Mouse (Mus musculus) embryonic facial prominence, embryonic 13.5 days (tissue): ENCODE measurements around the gene Sytl2. TPM values are rescaled to one million over a fixed set of nuclear protein-coding genes. Genes with fewer than 3 reads are reported as not detected.

Source experiments
- ATAC-seq: fragments of 200-750 bp; cut with Nextera tagmentation; 2 replicates; pipeline ENCODE4 v1.8.0; 2017; ENCODE audit warnings: low read depth; ENCODE audit not compliant: insufficient number of reproducible peaks, insufficient read depth, low FRiP score, low TSS enrichment
- H3K27ac ChIP-seq: fragments of 300-500 bp; sonication (generic); 2 replicates; pipeline ENCODE4 v1.5.1; 2015; ENCODE audit warnings: moderate library complexity, mild to moderate bottlenecking, inconsistent platforms
- H3K27me3 ChIP-seq: fragments of 300-500 bp; sonication (generic); 2 replicates; pipeline ENCODE4 v1.6.1; 2015; ENCODE audit warnings: mild to moderate bottlenecking, inconsistent platforms
- H3K36me3 ChIP-seq: fragments of 300-500 bp; sonication (generic); 2 replicates; pipeline ENCODE4 v1.6.1; 2015; ENCODE audit warnings: mild to moderate bottlenecking, inconsistent platforms
- H3K4me1 ChIP-seq: fragments of 300-500 bp; sonication (generic); 2 replicates; pipeline ENCODE4 v1.6.1; 2015; ENCODE audit warnings: inconsistent platforms
- H3K4me2 ChIP-seq: fragments of 300-500 bp; sonication (generic); 2 replicates; pipeline ENCODE4 v1.6.1; 2015; ENCODE audit warnings: moderate library complexity, mild to moderate bottlenecking, inconsistent platforms
- H3K4me3 ChIP-seq: fragments of 300-500 bp; sonication (generic); 2 replicates; pipeline ENCODE4 v1.5.1; 2015; ENCODE audit warnings: mild to moderate bottlenecking, inconsistent platforms
- H3K9ac ChIP-seq: fragments of 300-500 bp; sonication (generic); 2 replicates; pipeline ENCODE4 v1.6.1; 2015; ENCODE audit warnings: mild to moderate bottlenecking, inconsistent platforms
- H3K9me3 ChIP-seq: fragments of 300-500 bp; sonication (generic); 2 replicates; pipeline ENCODE4 v1.6.1; 2016; ENCODE audit warnings: inconsistent platforms
- WGBS: fragments of 180-500 bp; shearing (Covaris S2); methylation state at CpG from one replicate; pipeline ENCODE4 v1.1.7; 2015; ENCODE audit warnings: mixed read lengths; 5-methylcytosine and 5-hydroxymethylcytosine counted together
- polyA plus RNA-seq: library from polyadenylated mRNA; unstranded; fragments of >200 nt; fragmentation: Nextera tagmentation; extraction: Ambion mirVana; gene quantifications from 2 replicates; pipeline ENCODE4 v1.2.1, GENCODE M21; 2015

Sytl2 gene
- polyA plus RNA-seq, 1 experiment from 2014 or later: 8.4 TPM

DNA sequence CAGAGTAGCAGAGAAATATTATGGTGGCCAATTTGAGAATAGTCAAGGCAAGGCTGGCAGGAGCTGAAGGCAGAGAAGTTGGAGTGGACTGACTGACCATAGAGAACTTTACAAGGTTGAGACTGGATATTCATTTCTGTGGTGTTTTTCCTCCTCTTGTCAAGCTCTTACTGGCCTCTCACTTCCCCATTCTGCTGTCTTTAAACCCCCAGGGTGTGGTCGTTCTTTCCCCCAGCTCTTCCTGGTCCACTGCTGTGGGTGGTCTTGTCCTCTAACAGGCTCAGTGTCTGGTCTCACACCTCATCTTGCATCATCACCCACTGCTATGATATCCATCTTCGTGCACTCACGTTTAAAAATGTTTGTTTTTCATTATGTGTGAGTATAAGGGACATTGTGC lies 11.4 kb downstream of the Sytl2 start:
- no peaks in the 10 kb centered on the region for H3K36me3 ChIP-seq

DNA sequence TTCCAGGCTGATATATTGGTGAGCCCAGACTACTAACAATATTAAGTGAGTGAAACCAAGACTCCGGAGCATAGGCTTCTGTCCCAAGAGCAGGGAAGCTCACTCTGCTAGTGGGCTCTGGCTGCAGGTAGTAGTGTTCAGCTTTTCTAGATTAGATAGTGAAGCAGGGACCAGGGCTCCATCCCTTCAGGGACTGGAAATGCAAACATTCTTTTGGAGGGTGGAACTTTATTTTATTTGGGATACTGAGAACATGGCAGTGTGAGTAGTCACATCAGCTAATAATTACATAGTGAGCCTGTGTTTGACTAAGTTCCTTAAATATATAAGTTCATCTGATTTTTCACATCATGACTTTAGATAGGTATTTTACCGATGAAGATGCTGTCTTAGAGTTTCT lies 14.8 kb downstream of the Sytl2 start:
- Histone ChIP-seq H3K9ac (no peak overlapping the region), H3K36me3 (no peaks in the 10 kb centered on the region), H3K9me3 (no peaks in the 10 kb centered on the region), H3K4me3 (no peak overlapping the region), H3K27ac (no peak overlapping the region), H3K4me1 (no peaks in the 10 kb centered on the region), H3K4me2 (no peak overlapping the region), H3K27me3 (no peaks in the 10 kb centered on the region)
- ATAC-seq: no peak
- whole genome bisulfite sequencing: 88% methylated on average over 2 of the region's 2 CpGs

More for the DNA sequence above, 11.4 kb downstream of the Sytl2 start:
- Histone ChIP-seq H3K4me3 (no peak overlapping the region), H3K4me2 (no peak overlapping the region), H3K9me3 (no peaks in the 10 kb centered on the region), H3K27ac (no peak overlapping the region), H3K4me1 (no peaks in the 10 kb centered on the region), H3K9ac (no peak overlapping the region), H3K27me3 (no peaks in the 10 kb centered on the region)
- ATAC-seq: no peak
- WGBS: 72% methylated on average over 3 of the region's 3 CpGs

DNA sequence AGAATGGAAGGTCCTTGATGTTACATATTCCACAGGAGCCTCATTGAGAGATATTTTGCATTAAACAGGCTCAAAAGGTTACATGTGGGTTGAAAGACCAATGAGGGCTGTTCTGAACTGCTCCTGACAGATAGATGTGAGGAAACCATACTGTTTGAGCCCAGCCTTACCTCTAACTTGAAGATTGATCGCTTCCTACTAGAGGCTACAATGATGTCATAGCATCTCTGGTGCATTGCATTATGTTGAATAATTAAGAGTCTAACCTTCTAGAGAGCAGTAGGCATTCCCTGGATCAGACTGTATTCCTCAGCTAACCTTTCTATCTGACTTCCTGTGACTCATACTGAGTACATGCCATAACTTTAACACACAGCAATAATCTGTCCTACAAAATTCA lies 17.4 kb downstream of the Sytl2 start:
- Histone ChIP-seq H3K4me3 (no peak overlapping the region), H3K27me3 (no peaks in the 10 kb centered on the region), H3K36me3 (no peaks in the 10 kb centered on the region), H3K4me2 (no peak overlapping the region), H3K9ac (no peak overlapping the region), H3K4me1 (no peaks in the 10 kb centered on the region), H3K27ac (no peak overlapping the region), H3K9me3 (no peaks in the 10 kb centered on the region)
- WGBS: 80% methylated on average over 1 of the region's 1 CpGs
- ATAC-seq: no peak

DNA sequence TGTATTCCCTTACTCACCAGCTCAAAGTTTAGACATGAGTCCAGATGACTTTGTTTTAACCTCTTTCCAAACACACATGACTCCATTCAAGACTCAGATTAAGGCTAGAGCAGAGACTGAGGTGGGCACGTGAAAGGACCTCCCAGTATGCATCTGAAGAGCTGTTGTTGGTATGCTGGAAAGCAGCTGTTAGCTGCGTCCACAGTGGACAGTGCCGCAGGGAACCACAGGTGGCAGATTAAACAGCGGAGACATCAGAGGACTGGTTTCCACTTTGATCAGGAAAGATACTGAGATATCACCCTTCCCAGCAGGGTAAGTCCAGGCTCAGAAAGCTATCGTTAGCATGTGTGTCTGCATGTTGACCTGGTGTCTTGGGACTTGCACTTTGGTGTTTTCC lies 18.1 kb downstream of the Sytl2 start:
- H3K4me3 ChIP-seq: no peak overlapping the region
- no peak overlapping the region for H3K9ac ChIP-seq
- no peak overlapping the region for H3K27ac ChIP-seq
- 50% methylated on average over 5 of the region's 5 CpGs for WGBS
- H3K27me3 ChIP-seq: no peaks in the 10 kb centered on the region
- H3K4me2 ChIP-seq: no peak overlapping the region
- no peaks in the 10 kb centered on the region for H3K4me1 ChIP-seq
- no peaks in the 10 kb centered on the region for H3K36me3 ChIP-seq
- ATAC-seq: no peak
- H3K9me3 ChIP-seq: no peaks in the 10 kb centered on the region

DNA sequence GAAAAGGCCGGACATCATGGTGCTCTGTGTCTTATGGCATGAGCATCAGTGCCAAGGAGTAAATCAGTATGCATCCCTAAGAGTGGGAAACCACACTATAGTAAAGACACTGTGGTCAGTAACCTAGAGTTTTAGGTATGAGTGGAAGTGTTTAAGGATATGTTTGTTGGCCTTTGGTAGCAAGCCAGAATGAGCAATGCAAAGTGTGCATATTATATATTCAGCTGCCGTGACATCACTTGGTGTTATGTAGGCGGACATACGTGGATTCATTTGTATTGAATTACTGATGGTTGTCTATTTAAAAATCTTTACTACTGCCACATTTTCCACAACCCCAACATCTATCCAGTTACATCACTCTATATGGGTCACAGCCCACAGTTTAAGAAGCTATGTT lies 23.1 kb downstream of the Sytl2 start:
- no peaks in the 10 kb centered on the region for H3K4me1 ChIP-seq
- H3K27me3 ChIP-seq: no peaks in the 10 kb centered on the region
- H3K27ac ChIP-seq: no peak overlapping the region
- no peak for ATAC-seq
- WGBS: 88% methylated on average over 4 of the region's 4 CpGs
- H3K4me3 ChIP-seq: no peak overlapping the region
- no peak overlapping the region for H3K4me2 ChIP-seq
- H3K36me3 ChIP-seq: no peaks in the 10 kb centered on the region
- no peak overlapping the region for H3K9ac ChIP-seq
- H3K9me3 ChIP-seq: no peaks in the 10 kb centered on the region

DNA sequence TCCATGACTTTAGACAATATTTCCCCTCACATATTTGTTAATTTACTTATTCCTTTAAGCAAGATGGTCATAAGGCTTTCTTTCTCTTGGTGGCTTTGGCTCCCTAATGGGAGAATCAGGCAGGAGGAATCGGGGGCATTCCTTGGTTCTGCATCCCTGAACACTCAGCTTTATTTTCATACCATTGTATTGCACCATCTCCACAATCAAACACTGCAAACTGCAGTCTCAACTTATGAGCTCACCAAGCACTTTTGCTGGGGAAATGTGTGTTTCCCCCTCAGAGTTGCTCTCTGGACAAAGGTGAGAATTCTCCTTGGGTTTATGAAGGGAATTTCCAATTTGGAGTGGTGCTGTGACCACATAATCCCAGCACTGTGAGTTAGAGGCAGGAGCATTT lies 28.1 kb downstream of the Sytl2 start:
- H3K4me2 ChIP-seq: no peak overlapping the region
- ATAC-seq: no peak
- H3K4me1 ChIP-seq: no peaks in the 10 kb centered on the region
- no peaks in the 10 kb centered on the region for H3K27me3 ChIP-seq
- H3K9ac ChIP-seq: no peak overlapping the region
- no peaks in the 10 kb centered on the region for H3K36me3 ChIP-seq
- H3K9me3 ChIP-seq: no peaks in the 10 kb centered on the region
- H3K4me3 ChIP-seq: no peak overlapping the region
- H3K27ac ChIP-seq: no peak overlapping the region
- WGBS: 93% methylated on average over 1 of the region's 1 CpGs

DNA sequence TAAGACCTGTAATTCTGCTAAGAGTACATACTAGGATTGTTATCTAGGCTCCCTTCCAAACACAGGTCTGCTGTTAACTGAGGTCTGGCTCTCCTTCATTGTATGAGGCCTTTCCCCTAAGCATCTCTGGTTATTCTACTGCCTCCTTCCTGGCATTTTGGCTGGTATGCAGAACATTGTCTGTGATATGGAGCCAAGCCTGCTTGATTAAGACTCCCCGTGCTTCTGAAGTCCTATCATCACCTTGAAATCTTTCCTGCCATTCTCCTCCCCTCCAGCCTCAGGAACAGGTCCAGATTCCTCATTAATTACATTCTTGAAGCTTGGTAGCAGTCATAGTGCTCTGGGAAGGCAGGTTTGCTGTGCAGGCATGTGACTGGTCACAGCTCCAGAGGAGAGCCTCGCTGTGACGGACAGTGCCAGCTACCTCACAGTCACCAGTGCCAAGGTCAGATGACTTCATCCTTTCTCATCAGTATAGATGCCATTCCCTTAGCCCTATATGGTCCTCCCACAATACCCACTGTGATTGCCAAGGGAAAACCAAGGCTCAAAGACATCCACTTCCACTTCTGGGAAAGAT lies 30.5 kb downstream of the Sytl2 start:
- Histone ChIP-seq H3K4me3 (no peak overlapping the region), H3K27ac (no peak overlapping the region), H3K36me3 (no peaks in the 10 kb centered on the region), H3K4me2 (no peak overlapping the region), H3K9me3 (no peaks in the 10 kb centered on the region), H3K9ac (no peak overlapping the region), H3K27me3 (no peaks in the 10 kb centered on the region), H3K4me1 (no peaks in the 10 kb centered on the region)
- 87% methylated on average over 3 of the region's 3 CpGs for WGBS
- no peak for ATAC-seq

DNA sequence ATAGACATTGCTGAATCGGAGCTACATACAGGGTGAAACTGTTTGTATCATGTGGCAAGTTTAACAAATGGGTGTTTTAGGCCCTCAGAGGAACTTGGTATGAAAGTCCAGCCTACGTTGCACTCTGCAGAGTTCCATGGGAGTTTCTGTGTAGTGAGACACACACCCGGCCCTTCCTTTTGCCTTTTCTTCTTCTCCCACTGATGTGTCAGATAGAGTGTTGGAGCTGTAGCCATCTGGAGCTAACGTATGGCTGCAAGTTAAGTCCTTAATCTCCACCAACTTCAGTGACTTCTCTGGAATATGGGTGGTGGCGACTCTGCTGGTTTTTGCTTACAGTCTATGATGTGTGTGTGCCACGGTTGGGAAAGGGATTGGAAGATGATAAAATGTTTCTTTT lies 32.3 kb downstream of the Sytl2 start:
- H3K4me3 ChIP-seq: no peak overlapping the region
- no peaks in the 10 kb centered on the region for H3K9me3 ChIP-seq
- H3K27ac ChIP-seq: no peak overlapping the region
- 84% methylated on average over 6 of the region's 6 CpGs for WGBS
- H3K9ac ChIP-seq: no peak overlapping the region
- H3K4me2 ChIP-seq: no peak overlapping the region
- no peaks in the 10 kb centered on the region for H3K27me3 ChIP-seq
- H3K4me1 ChIP-seq: no peaks in the 10 kb centered on the region
- no peak for ATAC-seq
- no peaks in the 10 kb centered on the region for H3K36me3 ChIP-seq

DNA sequence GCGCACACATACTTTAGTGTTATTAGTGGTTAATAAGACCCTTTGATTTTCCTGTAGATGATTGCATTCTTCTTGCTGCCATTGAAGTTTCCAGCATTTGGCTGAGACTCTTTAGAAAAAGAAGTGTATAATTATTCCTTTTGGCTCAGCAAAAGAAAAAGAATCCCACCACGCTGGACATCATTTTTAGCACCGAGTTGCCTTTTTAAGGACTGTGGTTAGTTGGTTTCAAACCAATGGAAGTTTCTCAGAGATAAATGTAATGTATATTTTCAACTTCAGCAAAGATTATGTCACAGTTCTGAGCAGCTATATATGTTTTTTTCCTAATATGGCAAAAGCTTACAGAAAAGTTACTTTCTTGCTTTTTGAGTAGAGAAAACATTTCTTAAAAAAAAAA lies 32.8 kb downstream of the Sytl2 start:
- Histone ChIP-seq H3K27me3 (no peaks in the 10 kb centered on the region), H3K9ac (no peak overlapping the region), H3K4me3 (no peak overlapping the region), H3K4me1 (no peaks in the 10 kb centered on the region), H3K36me3 (no peaks in the 10 kb centered on the region), H3K4me2 (no peak overlapping the region), H3K9me3 (no peaks in the 10 kb centered on the region), H3K27ac (no peak overlapping the region)
- no peak for ATAC-seq
- WGBS: 73% methylated on average over 3 of the region's 3 CpGs

DNA sequence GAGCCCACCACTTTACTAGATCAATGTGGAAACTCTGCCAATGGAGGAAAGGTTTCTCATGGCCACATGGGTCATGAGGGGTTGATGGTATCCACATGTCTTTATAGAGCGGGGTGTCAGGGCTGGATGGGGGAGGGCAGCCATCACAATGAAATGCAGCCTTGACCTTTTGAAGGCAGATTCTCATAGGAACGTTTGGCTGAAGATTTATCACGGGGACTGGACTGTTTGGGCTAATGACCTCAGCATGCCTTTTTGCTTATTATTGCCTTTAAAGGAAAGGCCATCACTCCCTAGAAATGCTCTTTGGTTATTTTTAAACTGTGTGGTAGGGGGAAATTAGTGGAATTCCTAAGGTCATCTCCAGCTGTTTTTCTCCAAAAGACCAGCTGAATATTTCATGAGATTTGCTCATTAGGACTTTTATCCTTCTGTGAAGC lies 33.7 kb downstream of the Sytl2 start:
- no peak for ATAC-seq
- WGBS: 41% methylated on average over 3 of the region's 3 CpGs
- H3K27ac ChIP-seq: no peak overlapping the region
- H3K9me3 ChIP-seq: no peaks in the 10 kb centered on the region
- no peak overlapping the region for H3K4me2 ChIP-seq
- no peaks in the 10 kb centered on the region for H3K36me3 ChIP-seq
- no peak overlapping the region for H3K9ac ChIP-seq
- H3K4me1 ChIP-seq: no peaks in the 10 kb centered on the region
- no peak overlapping the region for H3K4me3 ChIP-seq
- H3K27me3 ChIP-seq: no peaks in the 10 kb centered on the region

DNA sequence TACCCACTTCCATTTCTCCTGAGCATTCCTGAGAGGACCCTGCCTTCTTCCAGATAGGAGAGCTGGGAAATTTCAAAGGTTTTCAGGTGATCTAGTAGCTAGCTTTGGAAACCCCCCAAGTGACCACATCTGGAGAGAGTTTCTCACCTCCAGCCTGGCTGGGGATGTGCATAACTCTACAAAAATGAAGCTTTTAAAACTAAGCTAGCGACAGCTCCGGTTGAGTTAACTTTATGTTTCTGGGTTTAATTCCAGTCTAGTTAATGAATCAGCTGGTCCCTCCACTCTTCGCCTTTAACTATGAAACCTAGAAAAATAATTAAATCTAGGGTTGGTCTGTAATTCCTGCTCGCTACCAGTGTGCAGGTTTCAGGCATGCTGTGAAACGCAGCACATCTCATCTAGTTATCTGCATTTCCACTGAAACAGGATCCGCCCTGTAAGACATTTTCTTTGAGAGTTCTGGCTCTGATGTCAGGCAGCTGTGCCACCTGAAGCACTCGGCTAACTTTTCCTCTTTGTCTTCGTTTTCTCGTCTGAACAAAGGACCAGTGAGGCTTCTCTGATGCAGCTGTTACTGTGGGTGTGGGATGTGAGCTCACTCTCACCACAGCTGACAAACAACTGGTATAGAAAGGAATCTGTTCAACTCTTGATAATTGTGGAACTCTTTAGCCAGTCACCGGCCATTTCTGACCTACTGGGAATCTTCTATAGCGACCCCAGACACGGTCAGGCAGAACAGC lies 39.3 kb downstream of the Sytl2 start:
- no peak overlapping the region for H3K9ac ChIP-seq
- H3K4me1 ChIP-seq: no peaks in the 10 kb centered on the region
- H3K27ac ChIP-seq: no peak overlapping the region
- no peak overlapping the region for H3K4me2 ChIP-seq
- no peaks in the 10 kb centered on the region for H3K27me3 ChIP-seq
- H3K9me3 ChIP-seq: no peaks in the 10 kb centered on the region
- no peak for ATAC-seq
- H3K36me3 ChIP-seq: no peaks in the 10 kb centered on the region
- H3K4me3 ChIP-seq: no peak overlapping the region
- 60% methylated on average over 12 of the region's 12 CpGs for WGBS

DNA sequence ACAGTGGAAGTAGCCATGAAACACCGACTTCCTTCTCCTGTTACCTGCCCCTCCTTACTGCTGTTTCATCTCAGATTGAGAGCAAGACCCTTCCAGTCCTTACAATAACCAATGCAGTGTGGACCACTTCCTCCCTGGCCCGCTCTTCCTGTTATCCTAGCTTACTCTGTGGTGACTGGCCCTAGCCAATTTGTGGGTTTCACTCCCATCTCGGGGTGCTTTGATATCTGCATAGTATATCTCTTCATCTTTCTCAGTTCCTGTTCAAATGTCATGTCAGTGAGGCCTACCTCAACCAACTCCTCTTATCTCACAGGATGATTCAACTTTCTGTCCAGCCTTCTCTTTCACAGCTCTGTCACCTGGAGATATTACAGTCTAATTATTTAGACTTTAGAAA lies 42.9 kb downstream of the Sytl2 start:
- WGBS: 66% methylated on average over 3 of the region's 3 CpGs
- Histone ChIP-seq H3K27me3 (no peaks in the 10 kb centered on the region), H3K9me3 (no peaks in the 10 kb centered on the region), H3K36me3 (no peaks in the 10 kb centered on the region), H3K27ac (no peak overlapping the region), H3K4me3 (no peak overlapping the region), H3K4me2 (no peak overlapping the region), H3K9ac (no peak overlapping the region), H3K4me1 (no peaks in the 10 kb centered on the region)
- no peak for ATAC-seq
